Mouse (Mus musculus): ENCODE data around the gene Atp2a1. TPM values are rescaled to one million over a fixed set of nuclear protein-coding genes. Genes with fewer than 3 reads are reported as not detected.

The Atp2a1 gene
- polyA plus RNA-seq, 2 experiments = 0.16 TPM; not detected in 1

- ATAC-seq (ENCODE audit: insufficient read depth) (no peak), DNase-seq (ENCODE audit: low read depth in 3 of 3, low spot score in 3 of 3) (no peak)
- Histone ChIP-seq H3K27ac (no peak overlapping the region), H3K9ac (replicated peaks) (no peak overlapping the region), H3K9me3 (ENCODE audit: control insufficient read depth, low read length) (no peaks in the 10 kb centered on the region), H3K4me2 (ENCODE audit: low read depth) (no peak overlapping the region), H3K27me3 (ENCODE audit: control insufficient read depth, insufficient read depth, low read length) (no peaks in the 10 kb centered on the region), H3K4me3 (ENCODE audit: insufficient read depth in 1 of 2, low read depth in 2 of 2, low read length in 2 of 2) (no peak overlapping the region), H3K4me1 (replicated peaks; ENCODE audit: control insufficient read depth in 2 of 2, insufficient read depth in 2 of 2, low read length in 1 of 2) (peaks cover 0 to 14% of the 10 kb centered on the region in 2 experiments; a peak in 2 of 4 replicates), H3K36me3 (replicated peaks; ENCODE audit: control insufficient read depth, insufficient read depth, low read depth) (no peaks in the 10 kb centered on the region; the same call in 1 of the 2 replicates)
- TF ChIP-seq EP300 (IDR thresholded peaks at IDR 0.05; ENCODE audit: low read depth) (no peak), CTCF (IDR thresholded peaks at IDR 0.05; ENCODE audit: low read depth) (no peak)
- 20% methylated on average over 6 of the region's 6 CpGs for WGBS (ENCODE audit: insufficient replicate concordance)
Observed at GRCm38 (mm10) chr7:126470077-126470476, 7.2 kb upstream of the Atp2a1 start.

GRCm38 (mm10) chr7:126467834-126468627 lies 5.1 kb upstream of the Atp2a1 start:
- Histone ChIP-seq H3K4me3 (ENCODE audit: insufficient read depth in 1 of 2, low read depth in 2 of 2, low read length in 2 of 2) (no peak overlapping the region), H3K4me2 (ENCODE audit: low read depth) (no peak overlapping the region), H3K36me3 (replicated peaks; ENCODE audit: control insufficient read depth, insufficient read depth, low read depth) (no peaks in the 10 kb centered on the region; the same call in 1 of the 2 replicates), H3K9me3 (ENCODE audit: control insufficient read depth, low read length) (no peaks in the 10 kb centered on the region), H3K9ac (replicated peaks) (no peak overlapping the region), H3K4me1 (replicated peaks; ENCODE audit: control insufficient read depth in 2 of 2, insufficient read depth in 2 of 2, low read length in 1 of 2) (peaks cover 0 to 18% of the 10 kb centered on the region in 2 experiments; a peak in 2 of 4 replicates), H3K27ac (no peak overlapping the region), H3K27me3 (ENCODE audit: control insufficient read depth, insufficient read depth, low read length) (no peaks in the 10 kb centered on the region)
- TF ChIP-seq EP300 (IDR thresholded peaks at IDR 0.05; ENCODE audit: low read depth) = no peak
- TF ChIP-seq CTCF (IDR thresholded peaks at IDR 0.05; ENCODE audit: low read depth) = no peak
- no peak for ATAC-seq (ENCODE audit: insufficient read depth)
- 78% methylated on average over 18 of the region's 18 CpGs for WGBS (ENCODE audit: insufficient replicate concordance)
- no peak for DNase-seq (ENCODE audit: low read depth in 3 of 3, low spot score in 3 of 3)

- Histone ChIP-seq H3K4me3 (ENCODE audit: insufficient read depth in 1 of 2, low read depth in 2 of 2, low read length in 2 of 2) (no peak overlapping the region), H3K4me1 (replicated peaks; ENCODE audit: control insufficient read depth in 2 of 2, insufficient read depth in 2 of 2, low read length in 1 of 2) (peaks cover 0 to 18% of the 10 kb centered on the region in 2 experiments; a peak in 2 of 4 replicates), H3K27me3 (ENCODE audit: control insufficient read depth, insufficient read depth, low read length) (no peaks in the 10 kb centered on the region), H3K9ac (replicated peaks) (no peak overlapping the region), H3K27ac (no peak overlapping the region), H3K36me3 (replicated peaks; ENCODE audit: control insufficient read depth, insufficient read depth, low read depth) (no peaks in the 10 kb centered on the region; the same call in 1 of the 2 replicates), H3K4me2 (ENCODE audit: low read depth) (no peak overlapping the region), H3K9me3 (ENCODE audit: control insufficient read depth, low read length) (no peaks in the 10 kb centered on the region)
- ATAC-seq (ENCODE audit: insufficient read depth) (peak; percentile 36; the same call in 1 of the 2 replicates), DNase-seq (ENCODE audit: low read depth in 3 of 3, low spot score in 3 of 3) (peak in 2 of 3 experiments; percentile 36 to 37)
- TF ChIP-seq CTCF (IDR thresholded peaks at IDR 0.05; ENCODE audit: low read depth) = peak; percentile 87
- no peak for TF ChIP-seq EP300 (IDR thresholded peaks at IDR 0.05; ENCODE audit: low read depth)
- WGBS (ENCODE audit: insufficient replicate concordance) = 52% methylated on average over 5 of the region's 5 CpGs
Observed at GRCm38 (mm10) chr7:126467271-126467670, 4.4 kb upstream of the Atp2a1 start.

- no peak overlapping the region for H3K4me3 ChIP-seq (ENCODE audit: insufficient read depth in 1 of 2, low read depth in 2 of 2, low read length in 2 of 2)
- 68% methylated on average over 5 of the region's 5 CpGs for WGBS (ENCODE audit: insufficient replicate concordance)
- H3K9me3 ChIP-seq (ENCODE audit: control insufficient read depth, low read length) = no peaks in the 10 kb centered on the region
- ATAC-seq (ENCODE audit: insufficient read depth) = no peak
- H3K36me3 ChIP-seq (replicated peaks; ENCODE audit: control insufficient read depth, insufficient read depth, low read depth) = no peaks in the 10 kb centered on the region; the same call in 1 of the 2 replicates
- no peak for TF ChIP-seq CTCF (IDR thresholded peaks at IDR 0.05; ENCODE audit: low read depth)
- no peak for TF ChIP-seq EP300 (IDR thresholded peaks at IDR 0.05; ENCODE audit: low read depth)
- no peaks in the 10 kb centered on the region for H3K27me3 ChIP-seq (ENCODE audit: control insufficient read depth, insufficient read depth, low read length)
- no peak overlapping the region for H3K9ac ChIP-seq (replicated peaks)
- no peak for DNase-seq (ENCODE audit: low read depth in 3 of 3, low spot score in 3 of 3)
- no peak overlapping the region for H3K4me2 ChIP-seq (ENCODE audit: low read depth)
- H3K4me1 ChIP-seq (replicated peaks; ENCODE audit: control insufficient read depth in 2 of 2, insufficient read depth in 2 of 2, low read length in 1 of 2) = peaks cover 0 to 18% of the 10 kb centered on the region in 2 experiments; a peak in 2 of 4 replicates
- no peak overlapping the region for H3K27ac ChIP-seq
Observed at GRCm38 (mm10) chr7:126466707-126467106, 3.8 kb upstream of the Atp2a1 start.

GRCm38 (mm10) chr7:126466116-126466515 lies 3.2 kb upstream of the Atp2a1 start:
- DNase-seq (ENCODE audit: low read depth in 3 of 3, low spot score in 3 of 3) (no peak), ATAC-seq (ENCODE audit: insufficient read depth) (no peak)
- Histone ChIP-seq H3K9me3 (ENCODE audit: control insufficient read depth, low read length) (no peaks in the 10 kb centered on the region), H3K27me3 (ENCODE audit: control insufficient read depth, insufficient read depth, low read length) (no peaks in the 10 kb centered on the region), H3K4me2 (ENCODE audit: low read depth) (no peak overlapping the region), H3K27ac (no peak overlapping the region), H3K4me3 (ENCODE audit: insufficient read depth in 1 of 2, low read depth in 2 of 2, low read length in 2 of 2) (no peak overlapping the region), H3K4me1 (replicated peaks; ENCODE audit: control insufficient read depth in 2 of 2, insufficient read depth in 2 of 2, low read length in 1 of 2) (peaks cover 0 to 18% of the 10 kb centered on the region in 2 experiments; a peak in 2 of 4 replicates), H3K9ac (replicated peaks) (no peak overlapping the region), H3K36me3 (replicated peaks; ENCODE audit: control insufficient read depth, insufficient read depth, low read depth) (no peaks in the 10 kb centered on the region; the same call in 1 of the 2 replicates)
- no peak for TF ChIP-seq EP300 (IDR thresholded peaks at IDR 0.05; ENCODE audit: low read depth)
- TF ChIP-seq CTCF (IDR thresholded peaks at IDR 0.05; ENCODE audit: low read depth) = no peak
- 62% methylated on average over 9 of the region's 9 CpGs for WGBS (ENCODE audit: insufficient replicate concordance)
